Mouse (Mus musculus) cortical plate, adult 2 months (tissue): ENCODE measurements at regions not wholly inside any gene's neighbourhood (a gene's known extent, or its start where the extent isn't known, plus 50 kb on each side); places are given as distances from the start of the nearest gene placed in this dataset.

Experiments
- CTCF ChIP-seq: fragments of 200-500 bp; IDR thresholded peaks from 2 replicates; pipeline ENCODE4 v1.5.1; 2011; ENCODE audit warnings: mild to moderate bottlenecking, control low read depth, low read length; ENCODE audit not compliant: insufficient read depth; ENCODE audit errors: extremely low read depth
- POLR2A ChIP-seq: fragments of 200-500 bp; IDR thresholded peaks from 2 replicates; pipeline ENCODE4 v1.6.1; 2011; ENCODE audit warnings: mild to moderate bottlenecking, low read length, control low read depth; ENCODE audit not compliant: insufficient read depth; ENCODE audit errors: extremely low read depth

GRCm38 (mm10) chr2:139179641-139180040, 314.1 kb upstream of the Sptlc3 start:
- TF ChIP-seq CTCF (no peak), POLR2A (no peak)
